12 mouse cellular contexts compared by ENCODE assay signal in genomic region chr7:112304382-112304781, GRCm38 (mm10).
DNase-seq lines count a peak whose midpoint lies in the region; ATAC-seq and TF ChIP-seq lines count a peak whose summit lies in the region.
"Had no signal": no experiment of that assay in that cellular context is flagged by ENCODE, and none has a peak within 500 bp of the region (broad histone marks: within the 10 kb centered on the region; RNA-seq: fewer than 3 reads in every experiment).

No protein-coding gene starts in this region.

- H3ac ChIP-seq in myocyte (ENCODE audit: control insufficient read depth, insufficient read length): no peak overlapping the region

- no peak for DNase-seq in heart, adult 2 months
- no peak for DNase-seq in heart, postnatal 14 days
- DNase-seq in cerebellum, postnatal 25 days: peak; percentile 59 to 62
- DNase-seq in ovary, postnatal 10 days (ENCODE audit: low spot score): no peak
- DNase-seq: gastrocnemius, postnatal 14 days; right cerebral cortex, postnatal 14 days had no signal

- H3K79me2 ChIP-seq in heart, adult 2 months (replicated peaks; ENCODE audit: control insufficient read depth, insufficient read depth, low read length): no peaks in the 10 kb centered on the region
- peaks cover 39% of the 10 kb centered on the region for H3K79me2 ChIP-seq in myocyte (ENCODE audit: control insufficient read depth, insufficient read depth)

- H3K27me3 ChIP-seq in heart, adult 2 months (ENCODE audit: control insufficient read depth, insufficient read depth, low read length): no peaks in the 10 kb centered on the region
- H3K27me3 ChIP-seq in neural tube, embryonic 13.5 days: peaks cover 7% of the 10 kb centered on the region; the same call in 1 of the 2 replicates
- no peaks in the 10 kb centered on the region for H3K27me3 ChIP-seq in neural tube, embryonic 15.5 days (replicated peaks)
- H3K27me3 ChIP-seq in myocyte (ENCODE audit: control insufficient read depth, insufficient read depth, insufficient read length): no peaks in the 10 kb centered on the region
- H3K27me3 ChIP-seq: kidney, embryonic 15.5 days; stomach, embryonic 15.5 days had no signal

- H3K4me2 ChIP-seq in neural tube, embryonic 13.5 days: no peak overlapping the region
- no peak overlapping the region for H3K4me2 ChIP-seq in neural tube, embryonic 15.5 days
- peak overlapping the region; percentile 67 for H3K4me2 ChIP-seq in myocyte (ENCODE audit: low read depth)
- H3K4me2 ChIP-seq: kidney, embryonic 15.5 days; stomach, embryonic 15.5 days had no signal

- ATAC-seq in neural tube, embryonic 13.5 days (ENCODE audit: low read depth): peak; percentile 56; the same call in 1 of the 2 replicates
- ATAC-seq in neural tube, embryonic 15.5 days (ENCODE audit: low FRiP score): no peak
- ATAC-seq: hindbrain, embryonic 16.5 days had no signal

- H3K9ac ChIP-seq in heart, adult 2 months (ENCODE audit: low read depth, low read length): no peak overlapping the region
- H3K9ac ChIP-seq in neural tube, embryonic 13.5 days: no peak overlapping the region
- H3K9ac ChIP-seq in neural tube, embryonic 15.5 days (replicated peaks): no peak overlapping the region
- H3K9ac ChIP-seq: kidney, embryonic 15.5 days; stomach, embryonic 15.5 days had no signal

- WGBS in heart, adult 2 months: 79% methylated on average over 8 of the region's 8 CpGs
- WGBS in neural tube, embryonic 13.5 days: 67% methylated on average over 8 of the region's 8 CpGs
- WGBS in neural tube, embryonic 15.5 days: 45% methylated on average over 8 of the region's 8 CpGs

- peaks cover 4% of the 10 kb centered on the region; the same call in 1 of the 2 replicates for H3K36me3 ChIP-seq in heart, adult 2 months (ENCODE audit: control insufficient read depth, insufficient read depth, low read length)
- no peaks in the 10 kb centered on the region for H3K36me3 ChIP-seq in neural tube, embryonic 13.5 days
- H3K36me3 ChIP-seq in neural tube, embryonic 15.5 days: no peaks in the 10 kb centered on the region
- H3K36me3 ChIP-seq in myocyte (ENCODE audit: control insufficient read depth, insufficient read depth): peaks cover 8% of the 10 kb centered on the region
- H3K36me3 ChIP-seq: kidney, embryonic 15.5 days; stomach, embryonic 15.5 days had no signal

- peaks cover 10% of the 10 kb centered on the region for H3K4me1 ChIP-seq in heart, adult 2 months (ENCODE audit: control insufficient read depth, insufficient read depth, low read length)
- peaks cover 7% of the 10 kb centered on the region for H3K4me1 ChIP-seq in neural tube, embryonic 13.5 days (replicated peaks)
- peaks cover 12% of the 10 kb centered on the region for H3K4me1 ChIP-seq in neural tube, embryonic 15.5 days
- H3K4me1 ChIP-seq: stomach, embryonic 15.5 days had no signal

- no peak for TF ChIP-seq CTCF in heart, adult 2 months (IDR thresholded peaks at IDR 0.05)

- H3K4me3 ChIP-seq in heart, adult 2 months: no peak overlapping the region
- H3K4me3 ChIP-seq in neural tube, embryonic 13.5 days: no peak overlapping the region
- H3K4me3 ChIP-seq in neural tube, embryonic 15.5 days (replicated peaks): no peak overlapping the region
- H3K4me3 ChIP-seq in myocyte: no peak overlapping the region
- H3K4me3 ChIP-seq: kidney, embryonic 15.5 days; stomach, embryonic 15.5 days had no signal

- no peaks in the 10 kb centered on the region for H3K9me3 ChIP-seq in neural tube, embryonic 13.5 days
- H3K9me3 ChIP-seq in neural tube, embryonic 15.5 days (replicated peaks): no peaks in the 10 kb centered on the region
- H3K9me3 ChIP-seq: kidney, embryonic 15.5 days; stomach, embryonic 15.5 days had no signal

- intact Hi-C loops in heart, adult 2 months (cut with DNase I): no loop called here
- intact Hi-C loops in heart, postnatal 14 days (cut with DNase I): no loop called here

- no peak for TF ChIP-seq EP300 in heart, adult 2 months (IDR thresholded peaks at IDR 0.05; ENCODE audit: insufficient read depth, low read depth, low read length)

- 0 out of 2 replicates have a peak overlapping the region, but pooled peaks have one; percentile 2 for H3K27ac ChIP-seq in heart, adult 2 months
- no peak overlapping the region for H3K27ac ChIP-seq in neural tube, embryonic 13.5 days (replicated peaks)
- H3K27ac ChIP-seq in neural tube, embryonic 15.5 days (replicated peaks): no peak overlapping the region
- H3K27ac ChIP-seq: kidney, embryonic 15.5 days; stomach, embryonic 15.5 days had no signal

- TF ChIP-seq POLR2A in heart, adult 2 months (IDR thresholded peaks at IDR 0.05; ENCODE audit: insufficient read depth, low read depth, low read length): no peak
- no peak for TF ChIP-seq POLR2A in myocyte (IDR thresholded peaks at IDR 0.05; ENCODE audit: insufficient read length, low read depth)

TF ChIP-seq in myocyte, 11 proteins besides CTCF, POLR2A, EP300 and RAD21:
- peak in 2 of 3 experiments; percentile 53 to 75 for TF ChIP-seq MYOD1 (IDR thresholded peaks at IDR 0.05; ENCODE audit: control insufficient read depth in 1 of 3, insufficient read length in 2 of 3, low read depth in 2 of 3)
- TF ChIP-seq POLR2AphosphoS2 (IDR thresholded peaks at IDR 0.05; ENCODE audit: insufficient read length, low read depth): no peak
- no peak for TF ChIP-seq TCF3 (IDR thresholded peaks at IDR 0.05; ENCODE audit: insufficient read length, low read depth)
- TF ChIP-seq MYOG (IDR thresholded peaks at IDR 0.05; ENCODE audit: control insufficient read depth in 1 of 3, insufficient read depth in 1 of 3, insufficient read length in 2 of 3, low read depth in 2 of 3): no peak
- no peak for TF ChIP-seq SRF (IDR thresholded peaks at IDR 0.05; ENCODE audit: control insufficient read depth, insufficient read length, low read depth)
- no peak for TF ChIP-seq USF1 (IDR thresholded peaks at IDR 0.05; ENCODE audit: low read depth)
- no peak for TF ChIP-seq E2F4 (IDR thresholded peaks at IDR 0.05; ENCODE audit: insufficient read depth)
- TF ChIP-seq CEBPB (IDR thresholded peaks at IDR 0.05; ENCODE audit: insufficient read depth, poor library complexity, severe bottlenecking): peak; percentile 4; the same call in 1 of the 2 replicates
- peak; percentile 36 for TF ChIP-seq TCF12 (IDR thresholded peaks at IDR 0.05; ENCODE audit: insufficient read depth, poor library complexity, severe bottlenecking)
- no peak for TF ChIP-seq MAX (IDR thresholded peaks at IDR 0.05; ENCODE audit: low read depth)
- no peak for TF ChIP-seq REST (IDR thresholded peaks at IDR 0.05; ENCODE audit: insufficient read depth, insufficient read length)

Comparison
In these comparisons a context has a peak if more than half of its experiments do, and no peak if none do; other contexts are left out.
1. DNase-seq: peak in cerebellum, postnatal 25 days (2 of 2); none in heart, adult 2 months (0 of 2), heart, postnatal 14 days (0 of 2) and ovary, postnatal 10 days (single experiment).